Mouse (Mus musculus): Measurements from ENCODE around the gene Pnpla5.

DNA sequence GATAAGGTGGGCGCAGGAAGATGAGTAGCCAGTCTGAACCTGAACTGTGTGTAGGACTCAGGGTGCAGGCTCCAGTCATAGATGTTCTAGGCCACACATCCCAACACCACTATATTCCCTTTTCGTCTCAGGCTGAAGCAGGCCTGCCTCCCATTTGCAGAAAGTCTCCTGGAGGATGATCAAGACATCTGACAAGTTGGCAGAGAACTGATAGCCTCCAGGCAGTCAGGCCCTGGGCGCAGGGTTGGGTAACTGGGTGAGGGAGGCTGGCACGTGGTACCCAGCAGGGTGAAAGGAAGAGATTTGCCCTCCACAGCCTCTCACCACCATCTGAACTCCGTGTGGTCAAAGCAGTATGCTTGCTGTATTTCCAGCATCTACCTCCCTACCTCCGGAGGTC is 38.9 kb upstream of the Pnpla5 start:
- TF ChIP-seq CTCF (IDR thresholded peaks at IDR 0.05; ENCODE audit: low read depth, low read length) (no peak), POLR2AphosphoS5 (IDR thresholded peaks at IDR 0.05; ENCODE audit: insufficient replicate concordance, low read depth, low read length) (no peak)
